Mouse (Mus musculus) left cerebral cortex, adult 11 months (tissue): Measurements from ENCODE around the gene Ndufb5.
"Not testable (repeated sequence)": the region's sequence is repeated elsewhere in the genome, so short reads cannot be mapped to it uniquely, and the experiment has no call there.

Source experiments
- DNase-seq: peaks from one replicate; pipeline ENCODE4 v3.0.0; 2022; ENCODE audit warnings: low spot score

The Ndufb5 gene

GRCm38 (mm10) chr3:32727861-32728260 is 8.9 kb upstream of the Ndufb5 start:
- DNase-seq = no peak

- no peak for DNase-seq
Observed at GRCm38 (mm10) chr3:32737172-32737655, 424 bp downstream of the Ndufb5 start, which contains the start of gene Mrpl47. Gene Mrpl47 (minus strand): TSS chr3:32737605.

GRCm38 (mm10) chr3:32738549-32738948 is 1.8 kb downstream of the Ndufb5 start:
- no peak for DNase-seq

GRCm38 (mm10) chr3:32742276-32742780 is 5.5 kb downstream of the Ndufb5 start:
- DNase-seq = no peak

- DNase-seq = no peak
Observed at GRCm38 (mm10) chr3:32745001-32745400, 8.2 kb downstream of the Ndufb5 start.

GRCm38 (mm10) chr3:32745426-32745825 is 8.6 kb downstream of the Ndufb5 start:
- not testable (repeated sequence) for DNase-seq

- no peak for DNase-seq
Observed at GRCm38 (mm10) chr3:32748384-32748783, 11.6 kb downstream of the Ndufb5 start.

- DNase-seq = no peak
Observed at GRCm38 (mm10) chr3:32749820-32750579, 13.2 kb downstream of the Ndufb5 start.

GRCm38 (mm10) chr3:32754384-32754915 is 17.7 kb downstream of the Ndufb5 start:
- DNase-seq = no peak

- no peak for DNase-seq
Observed at GRCm38 (mm10) chr3:32759212-32759611, 22.4 kb downstream of the Ndufb5 start.

- DNase-seq = no peak
Observed at GRCm38 (mm10) chr3:32762962-32763361, 26.2 kb downstream of the Ndufb5 start.

- no peak for DNase-seq
Observed at GRCm38 (mm10) chr3:32763902-32764301, 27.1 kb downstream of the Ndufb5 start.

GRCm38 (mm10) chr3:32770781-32771180 is 34.0 kb downstream of the Ndufb5 start:
- DNase-seq = no peak
